Mouse (Mus musculus) thymus, adult 2 months (tissue): ENCODE measurements at regions not wholly inside any gene's neighbourhood (a gene's known extent, or its start where the extent isn't known, plus 50 kb on each side); places are given as distances from the start of the nearest gene placed in this dataset.

ENCODE experiments used
- CTCF ChIP-seq: fragments of 200-500 bp; IDR thresholded peaks from 2 replicates; pipeline ENCODE4 v1.5.1; 2012; ENCODE audit warnings: mild to moderate bottlenecking, control low read depth, low read length, moderate library complexity, borderline replicate concordance; ENCODE audit not compliant: control insufficient read depth, poor library complexity, insufficient read depth; ENCODE audit errors: extremely low read depth
- POLR2A ChIP-seq: fragments of 200-500 bp; IDR thresholded peaks from 2 replicates; pipeline ENCODE4 v1.6.1; 2012; ENCODE audit warnings: mild to moderate bottlenecking, low read length, control low read depth, moderate library complexity; ENCODE audit not compliant: control insufficient read depth, poor library complexity, insufficient read depth; ENCODE audit errors: extremely low read depth

GRCm38 (mm10) chr2:159235000-159235399 is 440.4 kb downstream of the Dhx35 start:
- TF ChIP-seq POLR2A: no peak
- TF ChIP-seq CTCF: no peak
